Mouse (Mus musculus) kidney, embryonic 14.5 days (tissue): Measurements from ENCODE around the gene Psmd3. TPM values are rescaled to one million over a fixed set of nuclear protein-coding genes. Genes with fewer than 3 reads are reported as not detected.

Experiments
- ATAC-seq: fragments of 200-750 bp; cut with Nextera tagmentation; 2 replicates; pipeline ENCODE4 v1.8.0; 2017; ENCODE audit warnings: moderate number of reproducible peaks, mild to moderate bottlenecking, moderate TSS enrichment, moderate library complexity; ENCODE audit not compliant: low FRiP score, low TSS enrichment
- H3K27ac ChIP-seq: fragments of 300-500 bp; sonication (generic); 2 replicates; pipeline ENCODE4 v1.5.1; 2014; ENCODE audit warnings: low read depth, mild to moderate bottlenecking, low read length, moderate library complexity, mixed read lengths
- H3K27me3 ChIP-seq: fragments of 300-500 bp; sonication (generic); 2 replicates; pipeline ENCODE4 v1.6.1; 2014; ENCODE audit warnings: mild to moderate bottlenecking, low read length; ENCODE audit not compliant: control insufficient read depth, insufficient read depth
- H3K36me3 ChIP-seq: fragments of 300-500 bp; sonication (generic); 2 replicates; pipeline ENCODE4 v1.6.1; 2014; ENCODE audit warnings: low read length, mixed read lengths; ENCODE audit not compliant: control insufficient read depth, insufficient read depth
- H3K4me1 ChIP-seq: fragments of 300-500 bp; sonication (generic); 2 replicates; pipeline ENCODE4 v1.6.1; 2014; ENCODE audit warnings: low read length, mixed read lengths; ENCODE audit not compliant: control insufficient read depth, insufficient read depth
- H3K4me2 ChIP-seq: fragments of 300-500 bp; sonication (generic); replicated peaks from 2 replicates; pipeline ENCODE4 v1.6.1; 2014; ENCODE audit warnings: low read depth, mild to moderate bottlenecking, low read length
- H3K4me3 ChIP-seq: fragments of 300-500 bp; sonication (generic); 2 replicates; pipeline ENCODE4 v1.5.1; 2014; ENCODE audit warnings: mild to moderate bottlenecking, low read length
- H3K9ac ChIP-seq: fragments of 300-500 bp; sonication (generic); 2 replicates; pipeline ENCODE4 v1.6.1; 2014; ENCODE audit warnings: low read depth, mild to moderate bottlenecking, low read length, moderate library complexity
- H3K9me3 ChIP-seq: fragments of 300-500 bp; sonication (generic); 2 replicates; pipeline ENCODE4 v1.6.1; 2016; ENCODE audit warnings: low read length; ENCODE audit not compliant: control insufficient read depth
- WGBS: fragments of 180-500 bp; shearing (Covaris S2); extraction: QIAGEN DNeasy Blood & Tissue Kit; methylation state at CpG from one replicate; pipeline ENCODE4 v1.1.7; 2014; 5-methylcytosine and 5-hydroxymethylcytosine counted together
- polyA plus RNA-seq: library from polyadenylated mRNA; unstranded; fragments of >200 nt; fragmentation: Nextera tagmentation; extraction: Ambion mirVana; gene quantifications from 2 replicates; pipeline ENCODE4 v1.2.1, GENCODE M21; 2014

The Psmd3 gene
- polyA plus RNA-seq, 1 experiment from 2014 or later: 187 TPM

DNA sequence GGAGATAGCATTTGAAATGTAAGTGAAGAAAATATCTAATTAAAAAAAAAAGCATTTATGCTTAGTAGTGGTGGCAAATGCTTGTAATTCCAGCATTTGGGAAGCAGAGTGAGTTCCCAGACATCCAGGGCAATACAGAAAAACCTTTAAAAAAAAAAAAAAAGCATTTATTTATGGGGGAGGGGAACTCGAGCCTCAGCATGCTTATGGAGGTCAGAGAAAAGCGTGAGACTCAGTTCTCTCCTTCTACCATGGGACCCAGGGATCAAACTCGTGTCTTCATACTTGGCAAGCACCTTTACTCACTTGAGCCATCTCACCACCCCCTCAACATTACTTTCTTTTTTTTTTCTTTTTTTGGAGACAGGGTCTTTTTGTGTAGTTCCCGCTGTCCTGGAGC lies 1.2 kb upstream of the Psmd3 start:
- H3K4me1 ChIP-seq: 0 out of 2 replicates have a peak, but pooled peaks cover 5% of the 10 kb centered on the region
- no peak overlapping the region for H3K4me3 ChIP-seq
- WGBS: 91% methylated on average over 4 of the region's 4 CpGs
- H3K9me3 ChIP-seq: no peaks in the 10 kb centered on the region
- no peak for ATAC-seq
- no peak overlapping the region for H3K27ac ChIP-seq
- H3K27me3 ChIP-seq: no peaks in the 10 kb centered on the region
- peaks cover 11% of the 10 kb centered on the region for H3K36me3 ChIP-seq
- no peak overlapping the region for H3K9ac ChIP-seq
- no peak overlapping the region for H3K4me2 ChIP-seq

GRCm38 (mm10) chr11:98682811-98683210 lies 457 bp downstream of the Psmd3 start:
- H3K9ac ChIP-seq: peak overlapping the region; percentile 98
- WGBS: under 1% methylated on average over 23 of the region's 23 CpGs
- H3K9me3 ChIP-seq: no peaks in the 10 kb centered on the region
- 0 out of 2 replicates have a peak, but pooled peaks cover 5% of the 10 kb centered on the region for H3K4me1 ChIP-seq
- peak; percentile 26 for ATAC-seq
- H3K4me3 ChIP-seq: peak overlapping the region; percentile 99
- peak overlapping the region; percentile 78 for H3K27ac ChIP-seq
- H3K4me2 ChIP-seq: peak overlapping the region; percentile 66
- H3K27me3 ChIP-seq: no peaks in the 10 kb centered on the region
- peaks cover 27% of the 10 kb centered on the region for H3K36me3 ChIP-seq

DNA sequence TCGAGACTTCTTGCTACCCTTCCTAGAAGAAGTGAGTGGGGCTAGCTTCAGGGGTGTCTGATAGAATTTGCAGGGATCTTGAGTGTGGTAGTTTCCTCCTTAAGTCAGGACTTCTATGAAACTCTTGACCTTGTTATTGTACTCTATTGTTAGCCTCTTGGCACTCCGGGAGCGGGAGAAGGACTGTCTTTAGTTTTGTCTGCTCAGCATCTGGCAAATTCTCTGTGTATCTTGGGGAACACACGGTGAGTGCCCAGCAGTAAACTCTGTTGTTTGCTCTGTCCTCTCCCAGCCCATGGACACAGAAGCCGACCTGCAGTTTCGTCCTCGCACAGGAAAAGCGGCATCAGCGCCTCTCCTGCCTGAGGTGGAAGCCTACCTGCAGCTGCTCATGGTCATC lies 3.3 kb downstream of the Psmd3 start:
- no peak overlapping the region for H3K4me3 ChIP-seq
- H3K9ac ChIP-seq: no peak overlapping the region
- no peak for ATAC-seq
- no peak overlapping the region; the same call in 1 of the 2 replicates for H3K4me2 ChIP-seq
- peaks cover 50% of the 10 kb centered on the region for H3K36me3 ChIP-seq
- H3K4me1 ChIP-seq: peaks cover 5% of the 10 kb centered on the region; the same call in 1 of the 2 replicates
- no peaks in the 10 kb centered on the region for H3K9me3 ChIP-seq
- H3K27ac ChIP-seq: no peak overlapping the region
- H3K27me3 ChIP-seq: no peaks in the 10 kb centered on the region
- 90% methylated on average over 9 of the region's 9 CpGs for WGBS

- Histone ChIP-seq H3K27me3 (no peaks in the 10 kb centered on the region), H3K4me1 (peaks cover 5% of the 10 kb centered on the region; the same call in 1 of the 2 replicates), H3K4me3 (no peak overlapping the region), H3K36me3 (peaks cover 64% of the 10 kb centered on the region), H3K27ac (peak overlapping the region; percentile 20; the same call in 1 of the 2 replicates), H3K9ac (no peak overlapping the region), H3K9me3 (no peaks in the 10 kb centered on the region), H3K4me2 (no peak overlapping the region)
- WGBS: 66% methylated on average over 4 of the region's 4 CpGs
- no peak for ATAC-seq
Observed at GRCm38 (mm10) chr11:98686976-98687375, 4.6 kb downstream of the Psmd3 start.

- 80% methylated on average over 8 of the region's 8 CpGs for WGBS
- Histone ChIP-seq H3K27me3 (no peaks in the 10 kb centered on the region), H3K27ac (peak overlapping the region; percentile 20; the same call in 1 of the 2 replicates), H3K4me1 (peaks cover 5% of the 10 kb centered on the region; the same call in 1 of the 2 replicates), H3K36me3 (peaks cover 74% of the 10 kb centered on the region), H3K9ac (no peak overlapping the region), H3K4me2 (no peak overlapping the region), H3K9me3 (no peaks in the 10 kb centered on the region), H3K4me3 (no peak overlapping the region)
- ATAC-seq: peak; percentile 11; the same call in 1 of the 2 replicates
Observed at GRCm38 (mm10) chr11:98688009-98688408, 5.7 kb downstream of the Psmd3 start.

GRCm38 (mm10) chr11:98693201-98693600 lies 10.8 kb downstream of the Psmd3 start:
- H3K27me3 ChIP-seq: no peaks in the 10 kb centered on the region
- H3K36me3 ChIP-seq: peaks cover 82% of the 10 kb centered on the region
- H3K4me3 ChIP-seq: no peak overlapping the region
- 76% methylated on average over 13 of the region's 13 CpGs for WGBS
- no peak overlapping the region for H3K4me2 ChIP-seq
- H3K9ac ChIP-seq: no peak overlapping the region
- no peak for ATAC-seq
- H3K4me1 ChIP-seq: no peaks in the 10 kb centered on the region; the same call in 1 of the 2 replicates
- H3K27ac ChIP-seq: no peak overlapping the region
- no peaks in the 10 kb centered on the region for H3K9me3 ChIP-seq

GRCm38 (mm10) chr11:98693746-98694145 lies 11.4 kb downstream of the Psmd3 start:
- no peak overlapping the region for H3K9ac ChIP-seq
- H3K27ac ChIP-seq: no peak overlapping the region
- 93% methylated on average over 9 of the region's 9 CpGs for WGBS
- peaks cover 78% of the 10 kb centered on the region for H3K36me3 ChIP-seq
- no peak for ATAC-seq
- no peaks in the 10 kb centered on the region for H3K9me3 ChIP-seq
- no peaks in the 10 kb centered on the region for H3K4me1 ChIP-seq
- no peak overlapping the region for H3K4me2 ChIP-seq
- H3K4me3 ChIP-seq: no peak overlapping the region
- H3K27me3 ChIP-seq: no peaks in the 10 kb centered on the region

DNA sequence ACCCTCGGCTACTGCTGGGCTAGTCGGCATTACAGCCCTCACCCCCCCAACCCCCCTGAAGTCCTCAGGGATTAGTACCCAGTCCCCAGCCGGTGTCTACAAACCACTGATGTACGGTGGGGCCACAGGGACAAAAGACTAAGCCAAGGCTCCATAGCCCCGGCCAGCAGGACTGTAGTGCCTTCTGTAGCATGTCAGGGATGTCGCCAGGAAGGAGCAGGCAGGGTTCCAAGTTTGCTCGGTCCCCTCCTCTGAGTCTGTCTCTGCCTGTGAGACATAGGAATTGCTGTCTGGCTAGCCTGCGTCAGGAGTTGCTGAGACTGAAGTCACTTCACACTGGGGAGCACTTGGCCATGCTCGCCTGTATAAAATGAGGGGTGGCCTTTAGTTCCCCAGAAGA lies 11.9 kb downstream of the Psmd3 start:
- H3K9me3 ChIP-seq: no peaks in the 10 kb centered on the region
- ATAC-seq: no peak

DNA sequence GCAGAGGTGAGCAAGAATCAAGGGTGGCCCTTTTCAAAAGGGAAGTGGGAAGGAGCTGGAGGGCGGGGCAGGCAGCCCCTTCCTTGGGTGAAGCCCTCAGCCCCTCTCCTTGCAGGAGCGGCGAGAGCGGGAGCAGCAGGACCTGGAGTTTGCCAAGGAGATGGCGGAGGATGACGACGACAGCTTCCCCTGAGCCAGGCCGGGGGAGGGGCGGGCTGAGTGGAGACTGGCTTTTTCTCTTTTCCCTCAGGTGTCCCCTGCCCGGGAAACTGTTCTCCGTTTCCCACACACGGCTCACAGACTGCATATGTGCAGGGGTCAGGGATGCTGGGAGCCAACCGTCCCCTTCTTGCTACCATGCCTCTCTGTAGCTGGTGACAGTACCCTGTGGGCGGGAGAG lies 13.1 kb downstream of the Psmd3 start:
- WGBS: 69% methylated on average over 14 of the region's 14 CpGs
- H3K36me3 ChIP-seq: peaks cover 64% of the 10 kb centered on the region
- no peaks in the 10 kb centered on the region for H3K27me3 ChIP-seq
- no peak overlapping the region for H3K4me3 ChIP-seq
- no peak overlapping the region for H3K9ac ChIP-seq
- H3K9me3 ChIP-seq: no peaks in the 10 kb centered on the region
- H3K4me2 ChIP-seq: no peak overlapping the region
- H3K27ac ChIP-seq: no peak overlapping the region
- no peaks in the 10 kb centered on the region for H3K4me1 ChIP-seq
- no peak for ATAC-seq

More for the DNA sequence above, 11.9 kb downstream of the Psmd3 start:
- 80% methylated on average over 9 of the region's 9 CpGs for WGBS
- Histone ChIP-seq H3K4me3 (no peak overlapping the region), H3K9ac (no peak overlapping the region), H3K36me3 (peaks cover 75% of the 10 kb centered on the region), H3K4me2 (no peak overlapping the region), H3K27ac (no peak overlapping the region), H3K27me3 (no peaks in the 10 kb centered on the region), H3K4me1 (no peaks in the 10 kb centered on the region)
